Mouse (Mus musculus): Measurements from ENCODE around the gene Tmem267. TPM values are rescaled to one million over a fixed set of nuclear protein-coding genes. Genes with fewer than 3 reads are reported as not detected.
"Not testable (repeated sequence)": the region's sequence is repeated elsewhere in the genome, so short reads cannot be mapped to it uniquely, and the experiment has no call there.

Tmem267 gene
- total RNA-seq, 2 experiments from 2014 or later = 10.3 to 11.5 TPM

GRCm38 (mm10) chr13:119604322-119604721 lies 116.5 kb downstream of the Tmem267 start:
- DNase-seq; intact Hi-C loops (cut with DNase I): not testable (repeated sequence)

GRCm38 (mm10) chr13:119618841-119619240 lies 131.0 kb downstream of the Tmem267 start:
- intact Hi-C loops (cut with DNase I) = no loop called here
- no peak for DNase-seq

GRCm38 (mm10) chr13:119619735-119620134 lies 131.9 kb downstream of the Tmem267 start:
- intact Hi-C loops (cut with DNase I) = no loop called here
- no peak for DNase-seq

GRCm38 (mm10) chr13:119623634-119624033 lies 135.8 kb downstream of the Tmem267 start, which contains the start of gene Ccl28:
Gene Ccl28 (plus strand): TSS chr13:119623819.
- intact Hi-C loops (cut with DNase I) = no loop called here
- DNase-seq = no peak

- intact Hi-C loops (cut with DNase I) = not testable (repeated sequence)
- peak in 1 of 2 experiments; percentile 14 for DNase-seq
Measured at GRCm38 (mm10) chr13:119625952-119626351, 138.1 kb downstream of the Tmem267 start.

- DNase-seq = peak; percentile 74 to 77
- intact Hi-C loops (cut with DNase I) = no loop called here
Measured at GRCm38 (mm10) chr13:119631482-119632155, 143.8 kb downstream of the Tmem267 start.

- intact Hi-C loops (cut with DNase I) = no loop called here
- DNase-seq = no peak
Measured at GRCm38 (mm10) chr13:119632156-119632548, 144.3 kb downstream of the Tmem267 start.

- intact Hi-C loops (cut with DNase I) = no loop called here
- DNase-seq = no peak
Measured at GRCm38 (mm10) chr13:119635496-119635895, 147.7 kb downstream of the Tmem267 start.

- intact Hi-C loops (cut with DNase I) = loop anchor here (2.0 kb wide), 1 partner anchor 99 kb away; no protein-coding TSS in a partner anchor
- DNase-seq = no peak
Measured at GRCm38 (mm10) chr13:119637837-119638236, 150.0 kb downstream of the Tmem267 start.

GRCm38 (mm10) chr13:119638449-119638848 lies 150.6 kb downstream of the Tmem267 start:
- intact Hi-C loops (cut with DNase I) = loop anchor here (2.0 kb wide), 1 partner anchor 98 kb away; no protein-coding TSS in a partner anchor
- DNase-seq = no peak

GRCm38 (mm10) chr13:119639302-119639701 lies 151.5 kb downstream of the Tmem267 start:
- intact Hi-C loops (cut with DNase I) = loop anchor here (2.0 kb wide), 1 partner anchor 97 kb away; no protein-coding TSS in a partner anchor
- no peak for DNase-seq

- DNase-seq = peak in 1 of 2 experiments; percentile 23
- intact Hi-C loops (cut with DNase I) = loop anchor here (2.0 to 5.0 kb wide), 2 partner anchors 82 to 160 kb away; no protein-coding TSS in a partner anchor
Measured at GRCm38 (mm10) chr13:119640504-119640903, 152.7 kb downstream of the Tmem267 start.

- intact Hi-C loops (cut with DNase I) = loop anchor here (2.0 to 5.0 kb wide), 2 partner anchors 81 to 160 kb away; no protein-coding TSS in a partner anchor
- no peak for DNase-seq
Measured at GRCm38 (mm10) chr13:119641145-119641544, 153.3 kb downstream of the Tmem267 start.

- no peak for DNase-seq
- intact Hi-C loops (cut with DNase I) = loop anchor here (5.0 kb wide), 1 partner anchor 78 kb away; no protein-coding TSS in a partner anchor
Measured at GRCm38 (mm10) chr13:119644769-119645168, 156.9 kb downstream of the Tmem267 start.

GRCm38 (mm10) chr13:119646511-119646910 lies 158.7 kb downstream of the Tmem267 start:
- no peak for DNase-seq
- intact Hi-C loops (cut with DNase I) = no loop called here

GRCm38 (mm10) chr13:119648891-119649698 lies 161.3 kb downstream of the Tmem267 start:
- intact Hi-C loops (cut with DNase I) = no loop called here
- DNase-seq = no peak

- DNase-seq = no peak
- intact Hi-C loops (cut with DNase I) = no loop called here
Measured at GRCm38 (mm10) chr13:119649699-119650046, 161.8 kb downstream of the Tmem267 start.

- DNase-seq = no peak
- intact Hi-C loops (cut with DNase I) = no loop called here
Measured at GRCm38 (mm10) chr13:119654734-119655133, 166.9 kb downstream of the Tmem267 start.

GRCm38 (mm10) chr13:119656246-119656645 lies 168.4 kb downstream of the Tmem267 start:
- intact Hi-C loops (cut with DNase I) = no loop called here
- no peak for DNase-seq

GRCm38 (mm10) chr13:119656846-119657416 lies 169.1 kb downstream of the Tmem267 start:
- DNase-seq = no peak
- intact Hi-C loops (cut with DNase I) = no loop called here
